Mouse (Mus musculus) embryonic facial prominence, embryonic 14.5 days (tissue): Measurements from ENCODE around the gene Kif3c. TPM values are rescaled to one million over a fixed set of nuclear protein-coding genes. Genes with fewer than 3 reads are reported as not detected.

ENCODE experiments used
- ATAC-seq: fragments of 200-750 bp; cut with Nextera tagmentation; 2 replicates; pipeline ENCODE4 v1.8.0; 2017; ENCODE audit warnings: low read depth, moderate number of reproducible peaks, moderate TSS enrichment
- DNase-seq: peaks from one replicate; pipeline ENCODE4 v3.0.0-alpha.2; 2015; ENCODE audit warnings: low spot score
- H3K27ac ChIP-seq: fragments of 300-500 bp; sonication (generic); replicated peaks from 2 replicates; pipeline ENCODE4 v1.5.1; 2014; ENCODE audit warnings: low read depth, mild to moderate bottlenecking, low read length, moderate library complexity
- H3K27me3 ChIP-seq: fragments of 300-500 bp; sonication (generic); replicated peaks from 2 replicates; pipeline ENCODE4 v1.6.1; 2014; ENCODE audit warnings: low read length; ENCODE audit not compliant: control insufficient read depth, insufficient read depth
- H3K36me3 ChIP-seq: fragments of 300-500 bp; sonication (generic); 2 replicates; pipeline ENCODE4 v1.6.1; 2014; ENCODE audit warnings: low read length, mixed read lengths; ENCODE audit not compliant: control insufficient read depth, insufficient read depth
- H3K4me1 ChIP-seq: fragments of 300-500 bp; sonication (generic); 2 replicates; pipeline ENCODE4 v1.6.1; 2014; ENCODE audit warnings: antibody characterized with exemption, low read length; ENCODE audit not compliant: control insufficient read depth, insufficient read depth
- H3K4me2 ChIP-seq: fragments of 300-500 bp; sonication (generic); 2 replicates; pipeline ENCODE4 v1.6.1; 2014; ENCODE audit warnings: low read depth, mild to moderate bottlenecking, low read length, moderate library complexity, mixed read lengths
- H3K4me3 ChIP-seq: fragments of 300-500 bp; sonication (generic); 2 replicates; pipeline ENCODE4 v1.5.1; 2014; ENCODE audit warnings: low read depth, mild to moderate bottlenecking, low read length
- H3K9ac ChIP-seq: fragments of 300-500 bp; sonication (generic); 2 replicates; pipeline ENCODE4 v1.6.1; 2014; ENCODE audit warnings: low read depth, mild to moderate bottlenecking, low read length, moderate library complexity, mixed read lengths
- H3K9me3 ChIP-seq: fragments of 300-500 bp; sonication (generic); 2 replicates; pipeline ENCODE4 v1.6.1; 2016; ENCODE audit warnings: low read length; ENCODE audit not compliant: control insufficient read depth
- WGBS: fragments of 180-500 bp; shearing (Covaris S2); extraction: QIAGEN DNeasy Blood & Tissue Kit; methylation state at CpG from one replicate; pipeline ENCODE4 v1.1.7; 2014; 5-methylcytosine and 5-hydroxymethylcytosine counted together
- polyA plus RNA-seq: library from polyadenylated mRNA; unstranded; fragments of >200 nt; fragmentation: Nextera tagmentation; extraction: Ambion mirVana; gene quantifications from 2 replicates; pipeline ENCODE4 v1.2.1, GENCODE M21; 2014

The Kif3c gene
- polyA plus RNA-seq, 1 experiment from 2014 or later = 11.1 TPM

GRCm38 (mm10) chr12:3422786-3423185 lies 57.9 kb downstream of the Kif3c start:
- no peak overlapping the region for H3K4me3 ChIP-seq
- 0 out of 2 replicates have a peak, but pooled peaks cover 9% of the 10 kb centered on the region for H3K36me3 ChIP-seq
- ATAC-seq (no peak), DNase-seq (no peak)
- H3K27ac ChIP-seq = no peak overlapping the region
- H3K9ac ChIP-seq = no peak overlapping the region
- no peaks in the 10 kb centered on the region for H3K27me3 ChIP-seq
- no peaks in the 10 kb centered on the region for H3K9me3 ChIP-seq
- H3K4me2 ChIP-seq = no peak overlapping the region
- peaks cover 6% of the 10 kb centered on the region; the same call in 1 of the 2 replicates for H3K4me1 ChIP-seq
- WGBS = 93% methylated on average over 1 of the region's 1 CpGs

GRCm38 (mm10) chr12:3424179-3424578 lies 59.2 kb downstream of the Kif3c start:
- no peaks in the 10 kb centered on the region for H3K27me3 ChIP-seq
- 88% methylated on average over 2 of the region's 2 CpGs for WGBS
- H3K9ac ChIP-seq = no peak overlapping the region
- no peak overlapping the region for H3K27ac ChIP-seq
- H3K9me3 ChIP-seq = no peaks in the 10 kb centered on the region
- H3K4me2 ChIP-seq = no peak overlapping the region
- peaks cover 6% of the 10 kb centered on the region; the same call in 1 of the 2 replicates for H3K4me1 ChIP-seq
- no peak overlapping the region for H3K4me3 ChIP-seq
- no peak for DNase-seq
- H3K36me3 ChIP-seq = 0 out of 2 replicates have a peak, but pooled peaks cover 9% of the 10 kb centered on the region
- no peak for ATAC-seq

- peak; percentile 65 for DNase-seq
- 0 out of 2 replicates have a peak, but pooled peaks cover 12% of the 10 kb centered on the region for H3K36me3 ChIP-seq
- H3K9ac ChIP-seq = peak overlapping the region; percentile 69
- no peaks in the 10 kb centered on the region for H3K9me3 ChIP-seq
- WGBS = 43% methylated on average over 15 of the region's 15 CpGs
- ATAC-seq = peak; percentile 38; the same call in 1 of the 2 replicates
- peak overlapping the region; percentile 63 for H3K4me2 ChIP-seq
- H3K27me3 ChIP-seq = no peaks in the 10 kb centered on the region
- peak overlapping the region; percentile 93 for H3K4me3 ChIP-seq
- H3K27ac ChIP-seq = peak overlapping the region; percentile 97
- peaks cover 6% of the 10 kb centered on the region; the same call in 1 of the 2 replicates for H3K4me1 ChIP-seq
Observed at GRCm38 (mm10) chr12:3425375-3426341, 60.7 kb downstream of the Kif3c start.

- DNase-seq (peak; percentile 100), ATAC-seq (peak; percentile 96)
- no peaks in the 10 kb centered on the region for H3K27me3 ChIP-seq
- peak within 1 kb of the TSS; percentile 94 for H3K9ac ChIP-seq
- H3K27ac ChIP-seq = peak within 1 kb of the TSS; percentile 97
- peak within 1 kb of the TSS; percentile 63 for H3K4me2 ChIP-seq
- peaks cover 6% of the 10 kb centered on the region; the same call in 1 of the 2 replicates for H3K4me1 ChIP-seq
- H3K36me3 ChIP-seq = 0 out of 2 replicates have a peak, but pooled peaks cover 11% of the 10 kb centered on the region
- H3K4me3 ChIP-seq = peak within 1 kb of the TSS; percentile 93
- H3K9me3 ChIP-seq = no peaks in the 10 kb centered on the region
- WGBS = under 1% methylated on average over 48 of the region's 53 CpGs
Observed at GRCm38 (mm10) chr12:3426530-3427034, 61.6 kb downstream of the Kif3c start, which contains the start of gene Asxl2. Asxl2 (plus strand) TSS chr12:3426857.

- Histone ChIP-seq H3K4me2 (peak overlapping the region; percentile 63), H3K27ac (peak overlapping the region; percentile 97), H3K4me1 (peaks cover 6% of the 10 kb centered on the region; the same call in 1 of the 2 replicates), H3K36me3 (0 out of 2 replicates have a peak, but pooled peaks cover 7% of the 10 kb centered on the region), H3K9ac (peak overlapping the region; percentile 94), H3K4me3 (peak overlapping the region; percentile 93), H3K9me3 (no peaks in the 10 kb centered on the region), H3K27me3 (no peaks in the 10 kb centered on the region)
- ATAC-seq = peak; percentile 56
- under 1% methylated on average over 51 of the region's 65 CpGs for WGBS
- DNase-seq = peak; percentile 89
Observed at GRCm38 (mm10) chr12:3427067-3427889, 62.3 kb downstream of the Kif3c start.

GRCm38 (mm10) chr12:3427891-3428775 lies 63.2 kb downstream of the Kif3c start:
- ATAC-seq (no peak), DNase-seq (no peak)
- Histone ChIP-seq H3K36me3 (0 out of 2 replicates have a peak, but pooled peaks cover 7% of the 10 kb centered on the region), H3K4me2 (peak overlapping the region; percentile 63), H3K9me3 (no peaks in the 10 kb centered on the region), H3K4me1 (peaks cover 6% of the 10 kb centered on the region; the same call in 1 of the 2 replicates), H3K27me3 (no peaks in the 10 kb centered on the region), H3K27ac (peak overlapping the region; percentile 97; the same call in 1 of the 2 replicates), H3K4me3 (peak overlapping the region; percentile 93), H3K9ac (peak overlapping the region; percentile 94)
- WGBS = 66% methylated on average over 11 of the region's 11 CpGs

- Histone ChIP-seq H3K27ac (no peak overlapping the region), H3K4me3 (no peak overlapping the region), H3K4me2 (no peak overlapping the region), H3K9me3 (no peaks in the 10 kb centered on the region), H3K4me1 (peaks cover 6% of the 10 kb centered on the region; the same call in 1 of the 2 replicates), H3K27me3 (no peaks in the 10 kb centered on the region), H3K9ac (no peak overlapping the region), H3K36me3 (peaks cover 14% of the 10 kb centered on the region; the same call in 1 of the 2 replicates)
- DNase-seq (no peak), ATAC-seq (no peak)
- 80% methylated on average over 2 of the region's 2 CpGs for WGBS
Observed at GRCm38 (mm10) chr12:3429681-3430442, 64.9 kb downstream of the Kif3c start.
